Mouse (Mus musculus) CD4-positive, CD25-positive, alpha-beta regulatory T cell, adult 2 months (primary cell): ENCODE measurements around the gene Rusc1.

Experiments used
- DNase-seq: peaks from one replicate; pipeline ENCODE4 v3.0.0-alpha.2; 2012; ENCODE audit warnings: low read depth, low spot score

The Rusc1 gene

GRCm38 (mm10) chr3:89093175-89093574, at the start of gene Rusc1:
Rusc1 (minus strand) TSS chr3:89093311.
- DNase-seq = peak; percentile 76

DNA sequence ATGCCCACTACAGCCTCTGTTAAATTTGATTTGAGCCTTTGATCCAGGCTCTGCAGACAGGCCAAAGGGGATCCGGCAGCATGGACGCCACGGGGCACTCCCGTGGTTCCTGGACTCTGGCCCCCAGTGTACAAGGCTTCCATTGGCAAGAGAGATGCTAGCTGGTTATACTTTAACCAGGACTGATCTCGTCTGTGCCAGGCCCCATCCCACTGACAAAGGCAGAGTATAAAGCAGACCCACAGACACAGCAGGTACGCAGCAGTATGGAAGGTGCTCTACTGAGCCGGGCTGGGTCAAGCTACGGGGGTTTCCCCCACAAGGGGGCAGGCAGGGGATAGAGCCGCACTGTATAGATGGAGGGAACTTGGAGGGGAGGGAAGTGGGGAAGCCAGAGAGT, 43.3 kb upstream of the Rusc1 start:
- DNase-seq = peak; percentile 22

DNA sequence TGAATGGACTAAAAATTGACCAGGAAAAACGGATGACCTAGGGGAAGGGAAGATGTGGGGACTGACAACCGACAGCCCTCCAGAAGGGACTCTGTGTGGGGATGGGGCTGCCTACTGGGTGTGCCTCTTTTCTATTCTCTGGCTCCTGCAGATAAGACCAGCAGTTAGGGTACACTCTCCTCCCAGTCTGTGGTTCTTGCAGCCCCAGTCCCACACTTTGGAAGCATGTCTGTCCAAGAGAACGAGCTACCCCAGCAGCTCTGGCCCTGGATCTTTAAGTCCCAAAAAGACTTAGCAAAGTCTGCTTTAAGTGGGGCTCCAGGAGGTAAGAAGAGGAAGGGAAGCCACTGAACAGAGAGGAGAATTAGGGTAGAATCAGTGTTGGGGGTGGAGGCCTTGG, 42.8 kb upstream of the Rusc1 start, which contains the start of gene Pklr:
TSS of gene Pklr (plus strand) at position 185 of the 400 bp plus-strand sequence.
- DNase-seq = no peak

DNA sequence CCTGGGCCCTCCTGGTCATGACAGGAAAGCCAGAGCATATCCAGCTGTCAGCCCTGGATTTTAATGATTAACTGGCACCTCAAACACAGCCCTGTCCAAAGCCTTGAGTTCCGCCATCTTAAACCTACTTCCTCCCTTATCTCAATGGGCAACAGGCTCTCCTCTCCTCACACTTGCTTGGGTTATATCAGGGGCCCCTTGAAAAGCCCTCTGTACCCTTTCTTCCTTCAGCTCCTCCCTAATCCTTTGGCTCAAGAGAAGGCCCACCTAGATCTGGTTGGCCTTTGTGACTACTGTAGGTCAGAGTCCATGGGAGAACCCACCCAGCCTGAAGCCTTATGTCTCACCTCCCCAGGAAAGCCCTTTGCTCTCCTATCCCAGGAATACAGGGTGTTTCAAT, 40.6 kb upstream of the Rusc1 start:
- no peak for DNase-seq

- no peak for DNase-seq
Observed at GRCm38 (mm10) chr3:89133063-89133450, 39.9 kb upstream of the Rusc1 start.

DNA sequence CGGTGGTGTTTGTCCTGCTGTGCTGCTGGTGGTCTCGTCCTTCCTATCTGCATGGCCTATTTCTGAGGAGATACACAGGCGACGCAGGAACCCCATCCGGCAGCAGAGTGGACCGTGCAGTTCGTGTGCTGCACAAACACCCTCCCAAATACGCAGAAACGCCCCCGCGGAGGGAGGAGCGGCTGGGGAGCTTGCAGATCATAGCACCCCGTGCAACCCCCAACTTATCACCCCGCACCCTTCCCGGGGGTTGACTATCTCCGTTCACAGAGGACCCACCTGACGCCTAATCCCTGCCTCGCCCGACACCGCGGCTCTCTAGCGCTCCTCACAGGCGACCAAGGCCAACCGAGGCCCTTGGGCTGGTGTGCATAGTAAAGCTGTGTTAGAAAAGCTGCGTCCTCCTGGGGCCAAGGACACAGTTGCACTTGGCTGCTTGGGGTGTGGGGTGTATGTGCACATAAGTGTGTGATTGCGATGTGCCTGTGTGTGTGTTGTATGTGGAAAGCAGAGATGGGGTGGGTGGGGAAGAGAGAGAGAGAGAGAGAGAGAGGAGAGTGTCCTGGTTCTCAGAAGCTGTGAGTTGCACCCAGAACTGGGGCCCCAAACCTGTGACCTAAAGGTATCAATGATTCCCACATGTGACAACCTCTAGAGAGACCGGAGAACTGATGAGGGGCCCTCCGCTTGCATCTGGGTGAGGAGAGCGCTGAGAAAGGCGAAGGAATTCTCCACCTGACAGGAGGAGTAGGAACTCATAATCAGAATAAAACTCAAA, 39.4 kb upstream of the Rusc1 start:
- peak; percentile 57 for DNase-seq

DNA sequence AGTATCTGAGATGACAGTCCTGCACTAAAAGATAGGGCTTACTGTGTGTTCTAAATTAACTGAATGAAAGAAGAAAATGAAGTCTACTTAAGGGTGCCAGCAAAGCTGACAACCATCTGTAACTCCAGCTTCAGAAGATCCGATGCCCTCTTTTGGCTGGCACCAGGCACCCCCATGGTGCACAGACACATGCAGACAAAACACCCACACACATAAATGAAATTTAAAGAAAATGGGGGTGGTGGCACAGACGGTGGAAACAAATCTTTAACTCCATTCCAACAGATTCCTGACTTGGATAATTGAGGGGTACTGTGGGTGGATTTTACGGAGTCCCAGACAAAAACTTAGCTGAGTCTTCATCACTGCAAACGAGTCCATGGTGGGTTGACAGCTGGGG, 38.7 kb upstream of the Rusc1 start:
- DNase-seq = no peak

GRCm38 (mm10) chr3:89129908-89130307, 36.8 kb upstream of the Rusc1 start:
- no peak for DNase-seq

DNA sequence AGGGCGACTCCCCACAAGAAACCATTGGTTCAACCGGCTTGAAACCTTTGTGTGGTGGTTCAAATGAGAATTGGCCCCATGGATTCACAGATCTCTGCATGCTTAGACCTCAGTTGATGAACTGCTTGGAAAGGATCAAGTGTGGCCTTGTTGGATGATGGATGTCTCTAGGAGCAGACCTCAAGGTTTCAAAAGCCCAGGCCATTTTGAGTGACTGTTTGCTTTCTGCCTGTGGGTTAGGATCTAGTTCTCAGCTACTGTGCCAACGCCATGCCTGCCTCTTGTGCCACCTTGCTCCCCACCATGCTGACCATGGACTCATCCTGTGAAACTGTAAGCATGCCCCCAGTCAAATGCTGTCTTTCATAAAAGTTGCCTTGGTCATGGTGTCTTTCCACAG, 32.9 kb upstream of the Rusc1 start:
- no peak for DNase-seq

DNA sequence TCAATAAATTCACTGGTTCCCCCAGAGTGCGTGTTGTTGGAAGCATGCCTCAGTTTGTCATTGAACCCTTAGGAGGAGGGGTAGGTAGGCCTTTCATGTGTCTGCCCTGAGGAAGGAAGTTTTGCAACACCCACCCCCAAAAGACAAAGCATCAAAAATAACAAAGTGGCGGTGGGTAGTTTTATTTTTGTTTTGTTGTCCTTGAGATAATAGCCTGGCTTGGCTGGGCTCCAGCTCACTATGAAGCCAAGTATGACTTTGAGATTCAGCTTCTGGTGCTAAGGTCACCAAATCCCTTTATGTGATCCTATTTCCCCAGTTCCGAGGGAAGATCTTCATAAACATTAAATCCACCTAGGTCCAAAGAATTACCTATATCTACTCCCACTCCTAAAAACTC, 31.1 kb upstream of the Rusc1 start:
- DNase-seq = no peak

GRCm38 (mm10) chr3:89123313-89123712, 30.2 kb upstream of the Rusc1 start:
- no peak for DNase-seq

GRCm38 (mm10) chr3:89115522-89115921, 22.4 kb upstream of the Rusc1 start:
- peak; percentile 81 for DNase-seq

DNA sequence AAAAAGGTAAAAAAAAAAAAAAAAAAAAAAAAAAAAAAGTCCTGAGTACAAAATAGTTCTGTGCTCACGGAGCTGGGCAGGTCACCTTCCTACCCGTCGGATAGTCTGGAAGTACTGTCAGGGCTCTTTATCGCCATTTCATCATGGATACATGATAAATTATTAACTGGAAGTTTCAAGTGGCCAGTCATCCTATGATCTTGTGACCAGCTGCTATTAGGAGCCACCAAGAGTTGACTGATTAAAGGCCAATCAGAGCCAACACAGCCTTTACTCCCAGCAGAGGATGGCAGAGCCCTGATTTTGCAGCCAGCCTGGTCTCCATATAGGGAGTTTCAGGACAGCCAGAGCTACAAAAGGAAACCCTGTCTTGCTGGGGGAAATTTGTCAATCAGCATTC, 19.9 kb upstream of the Rusc1 start:
- DNase-seq = no peak

DNA sequence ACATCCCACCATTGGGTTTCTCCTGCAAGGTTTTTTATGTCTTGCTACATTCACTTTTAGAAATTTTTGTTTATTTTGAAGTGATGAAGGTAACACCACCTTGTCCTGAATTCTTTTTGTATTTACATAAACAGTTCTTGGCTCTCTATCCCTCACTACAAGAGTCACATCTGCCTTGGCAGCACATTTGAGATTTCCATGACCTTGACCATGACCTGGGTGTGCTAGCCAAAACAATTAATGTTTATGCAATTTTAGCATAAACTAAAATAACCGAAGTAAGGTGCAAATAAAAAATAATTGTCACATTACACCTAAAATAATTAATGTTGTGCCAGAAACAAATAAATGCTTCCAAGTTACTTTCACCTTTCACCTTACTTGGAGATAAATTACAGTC, 15.0 kb upstream of the Rusc1 start:
- DNase-seq = no peak

DNA sequence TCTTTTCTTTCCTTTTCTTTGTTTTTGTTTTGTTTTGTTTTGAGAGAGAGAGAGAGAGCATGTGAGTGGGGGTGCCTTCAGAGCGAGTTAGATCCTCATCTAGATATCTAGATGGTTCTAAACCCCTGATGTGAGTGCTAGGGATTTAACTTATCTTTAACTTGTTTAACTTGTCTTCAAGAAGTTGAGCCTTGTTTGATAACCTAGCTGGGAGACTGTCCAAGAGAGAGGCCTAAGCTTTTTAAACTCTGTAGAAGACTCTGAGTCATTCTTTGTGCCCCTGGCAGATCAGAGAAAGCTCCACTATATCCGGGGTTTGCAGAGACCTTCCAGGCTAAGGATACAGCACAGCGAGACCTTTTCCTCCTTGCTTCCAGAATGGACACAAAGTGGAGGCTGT, 14.4 kb upstream of the Rusc1 start:
- DNase-seq = no peak

DNA sequence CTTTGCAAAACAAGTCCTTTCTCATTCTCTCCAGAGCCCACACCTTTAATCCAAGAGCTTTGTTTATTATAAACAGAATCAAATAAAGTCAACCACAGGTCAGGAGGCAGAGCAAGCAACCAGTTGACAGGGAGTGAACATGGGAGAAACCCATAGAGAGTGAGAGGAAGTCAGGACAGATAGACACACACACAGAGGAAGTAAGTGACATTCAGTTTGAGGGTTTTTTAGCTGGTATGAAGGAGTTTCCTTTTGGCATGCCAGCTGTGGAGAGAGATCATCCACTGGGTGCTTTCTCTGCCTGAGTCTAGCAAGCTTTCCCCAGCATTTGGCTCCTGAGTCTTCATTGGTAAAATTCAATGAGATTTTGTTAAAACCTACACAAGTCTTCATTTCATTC, 13.8 kb upstream of the Rusc1 start:
- no peak for DNase-seq

GRCm38 (mm10) chr3:89103291-89103595, 10.1 kb upstream of the Rusc1 start:
- no peak for DNase-seq

DNA sequence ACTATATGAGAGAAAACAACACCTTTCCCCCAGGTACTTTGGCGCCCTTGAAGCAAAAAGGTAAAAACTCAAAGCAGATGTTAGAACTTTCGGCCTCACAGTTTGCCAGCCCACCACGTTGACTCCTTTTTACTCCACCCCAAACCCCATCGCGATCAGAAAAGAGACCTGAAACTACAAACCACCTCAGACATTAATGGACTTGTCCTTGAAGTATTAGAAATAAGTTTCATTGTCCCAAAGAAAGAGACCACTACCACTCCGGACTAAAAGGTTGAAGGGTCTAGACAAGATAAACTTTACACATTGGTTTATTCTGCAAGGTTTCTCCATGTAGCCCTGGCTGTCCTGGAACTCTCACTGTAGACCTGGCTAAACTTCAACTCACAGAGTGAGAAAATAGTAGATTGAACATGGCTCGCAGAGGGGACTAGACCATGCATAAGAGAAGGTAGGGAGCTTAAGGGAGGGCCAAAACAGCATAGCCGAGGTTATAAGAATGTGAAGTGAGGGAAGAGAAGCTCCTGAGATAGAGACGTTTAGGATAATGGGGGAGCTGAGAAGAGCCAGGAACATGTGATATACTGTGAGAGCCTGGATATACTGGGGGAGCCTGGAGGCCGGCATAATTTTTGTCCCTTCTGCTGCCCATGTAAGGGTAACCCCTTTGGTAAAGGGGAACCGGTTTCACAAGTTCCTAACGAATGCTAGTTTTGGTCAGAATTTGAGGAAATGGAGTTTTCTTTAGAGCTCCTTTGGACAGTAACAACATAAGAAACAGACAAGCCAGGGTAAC, 9.6 kb upstream of the Rusc1 start:
- no peak for DNase-seq

DNA sequence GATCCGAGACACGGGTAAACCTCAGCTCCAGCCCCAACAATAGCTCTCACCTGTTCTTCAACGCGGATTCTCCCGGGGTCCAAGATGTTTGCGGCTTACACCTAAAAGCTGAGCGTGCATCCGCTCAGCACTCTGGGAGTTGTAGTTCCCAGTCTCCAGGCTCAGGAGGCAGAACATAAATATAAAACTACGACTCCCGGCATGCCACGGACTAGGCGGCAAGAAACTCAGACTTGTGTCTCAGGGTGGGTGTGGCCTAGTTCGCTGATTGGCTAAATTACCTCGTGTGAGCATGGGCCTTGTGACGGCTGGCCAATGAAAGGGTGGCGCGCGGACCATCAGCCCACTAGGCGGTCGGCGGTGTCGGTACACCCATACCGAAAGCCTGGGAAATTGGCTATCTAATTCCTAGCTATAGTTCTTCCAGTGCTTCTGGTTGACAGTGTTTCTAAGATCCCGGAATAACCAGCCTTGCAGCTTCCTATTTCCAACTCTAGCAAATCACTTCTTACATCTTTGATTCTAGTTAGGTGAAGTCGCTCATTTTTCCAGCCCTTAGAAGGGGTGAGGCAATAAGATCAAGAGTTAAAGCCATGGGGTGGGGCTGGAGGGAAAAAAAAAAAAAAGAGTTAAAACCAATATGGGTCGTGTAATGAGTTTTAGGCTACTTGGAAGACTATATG, 8.8 kb upstream of the Rusc1 start, which contains the start of gene Fdps:
TSS of gene Fdps (minus strand) at position 148 of the 683 bp plus-strand sequence.
- DNase-seq = peak; percentile 98

DNA sequence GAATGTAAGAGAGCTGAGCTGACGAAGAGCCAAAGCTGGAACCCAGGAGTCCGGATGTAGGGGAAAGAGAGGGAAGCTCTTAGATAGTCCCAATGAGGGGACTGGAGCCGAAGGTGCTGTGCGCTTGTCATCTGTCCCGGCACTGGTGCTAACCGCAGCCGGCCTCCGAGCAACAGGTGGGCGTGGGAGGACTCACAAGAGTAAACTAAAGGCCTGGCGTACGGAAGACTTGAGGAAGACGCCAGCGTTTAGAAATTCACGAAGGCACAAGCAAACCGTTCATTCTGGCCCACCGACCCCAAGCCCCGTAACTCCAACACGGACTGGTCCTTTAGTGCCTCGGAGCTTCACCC, 8.3 kb upstream of the Rusc1 start:
- DNase-seq = no peak

DNA sequence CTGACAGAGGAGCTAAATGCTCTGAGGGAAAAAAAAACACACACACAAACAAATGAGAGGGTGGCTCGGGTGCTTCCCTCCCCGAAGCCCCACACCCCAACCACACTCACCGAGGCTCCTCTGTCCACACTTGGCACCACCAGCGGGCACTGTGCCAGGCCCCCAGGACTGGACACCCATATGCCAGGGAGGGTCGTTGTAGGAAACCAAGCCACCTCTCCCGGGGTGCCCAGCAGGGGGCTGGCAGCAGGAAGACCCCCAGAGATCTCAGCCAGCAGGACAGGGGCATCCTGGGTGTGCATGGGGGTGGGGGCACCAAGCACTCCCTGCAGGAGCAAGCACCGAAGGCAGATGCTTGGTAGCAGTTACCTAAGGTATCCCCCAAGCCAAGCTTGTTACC, 7.7 kb upstream of the Rusc1 start, which contains the start of gene Gm43738:
TSS of gene Gm43738 (minus strand) at position 289 of the 400 bp plus-strand sequence.
- DNase-seq = no peak

GRCm38 (mm10) chr3:89094021-89094420, 910 bp upstream of the Rusc1 start:
- no peak for DNase-seq
